Mouse (Mus musculus) midbrain, embryonic 12.5 days (tissue): Measurements from ENCODE around the gene Cbx8. TPM values are rescaled to one million over a fixed set of nuclear protein-coding genes. Genes with fewer than 3 reads are reported as not detected.

ENCODE experiments used
- ATAC-seq: fragments of 200-750 bp; cut with Nextera tagmentation; 2 replicates; pipeline ENCODE4 v1.8.0; 2017; ENCODE audit warnings: low read depth, moderate TSS enrichment, moderate library complexity; ENCODE audit not compliant: low FRiP score
- H3K27ac ChIP-seq: fragments of 300-500 bp; sonication (generic); replicated peaks from 2 replicates; pipeline ENCODE4 v1.5.1; 2016; ENCODE audit warnings: mild to moderate bottlenecking
- H3K27me3 ChIP-seq: fragments of 300-500 bp; sonication (generic); 2 replicates; pipeline ENCODE4 v1.6.1; 2016; ENCODE audit warnings: mild to moderate bottlenecking
- H3K36me3 ChIP-seq: fragments of 300-500 bp; sonication (generic); 2 replicates; pipeline ENCODE4 v1.6.1; 2016
- H3K4me1 ChIP-seq: fragments of 300-500 bp; sonication (generic); 2 replicates; pipeline ENCODE4 v1.6.1; 2016
- H3K4me2 ChIP-seq: fragments of 300-500 bp; sonication (generic); replicated peaks from 2 replicates; pipeline ENCODE4 v1.6.1; 2016; ENCODE audit warnings: mild to moderate bottlenecking, moderate library complexity
- H3K4me3 ChIP-seq: fragments of 300-500 bp; sonication (generic); 2 replicates; pipeline ENCODE4 v1.5.1; 2016; ENCODE audit warnings: mild to moderate bottlenecking
- H3K9ac ChIP-seq: fragments of 300-500 bp; sonication (generic); replicated peaks from 2 replicates; pipeline ENCODE4 v1.6.1; 2016; ENCODE audit warnings: mild to moderate bottlenecking, moderate library complexity
- H3K9me3 ChIP-seq: fragments of 300-500 bp; sonication (generic); 2 replicates; pipeline ENCODE4 v1.6.1; 2016; ENCODE audit warnings: mild to moderate bottlenecking
- WGBS: fragments of 180-500 bp; shearing (Covaris S2); methylation state at CpG from one replicate; pipeline ENCODE4 v1.1.7; 2016; 5-methylcytosine and 5-hydroxymethylcytosine counted together
- polyA plus RNA-seq: library from polyadenylated mRNA; unstranded; fragments of >200 nt; fragmentation: Nextera tagmentation; extraction: Ambion mirVana; gene quantifications from 2 replicates; pipeline ENCODE4 v1.2.1, GENCODE M21; 2016

Gene Cbx8
- polyA plus RNA-seq, 1 experiment from 2014 or later, result 15.1 TPM

DNA sequence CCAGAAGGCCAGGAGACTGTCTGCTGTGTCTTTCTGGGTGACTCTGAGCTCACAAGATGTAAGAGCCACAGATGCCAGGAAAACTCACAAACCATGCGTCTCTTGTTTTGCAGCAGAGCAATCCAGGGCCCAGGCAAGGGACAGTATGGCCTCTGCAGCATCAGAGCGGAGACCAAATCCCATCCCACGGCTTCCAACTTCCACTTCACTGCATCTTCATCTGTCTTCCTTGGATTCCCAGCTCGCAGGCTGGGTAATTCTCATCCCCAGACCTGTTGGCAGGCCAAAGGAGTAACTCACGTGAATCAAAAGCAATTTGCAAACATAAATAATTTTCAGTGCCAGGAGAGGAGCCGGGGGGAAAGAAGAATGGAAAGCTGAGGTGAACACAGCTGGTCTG lies 32.2 kb upstream of the Cbx8 start:
- no peak for ATAC-seq
- peaks cover 6% of the 10 kb centered on the region for H3K4me1 ChIP-seq
- 64% methylated on average over 6 of the region's 6 CpGs for WGBS
- peaks cover 30% of the 10 kb centered on the region for H3K27me3 ChIP-seq
- no peaks in the 10 kb centered on the region for H3K9me3 ChIP-seq
- H3K27ac ChIP-seq, result no peak overlapping the region
- no peak overlapping the region for H3K4me2 ChIP-seq
- no peak overlapping the region for H3K4me3 ChIP-seq
- no peak overlapping the region for H3K9ac ChIP-seq
- no peaks in the 10 kb centered on the region for H3K36me3 ChIP-seq

DNA sequence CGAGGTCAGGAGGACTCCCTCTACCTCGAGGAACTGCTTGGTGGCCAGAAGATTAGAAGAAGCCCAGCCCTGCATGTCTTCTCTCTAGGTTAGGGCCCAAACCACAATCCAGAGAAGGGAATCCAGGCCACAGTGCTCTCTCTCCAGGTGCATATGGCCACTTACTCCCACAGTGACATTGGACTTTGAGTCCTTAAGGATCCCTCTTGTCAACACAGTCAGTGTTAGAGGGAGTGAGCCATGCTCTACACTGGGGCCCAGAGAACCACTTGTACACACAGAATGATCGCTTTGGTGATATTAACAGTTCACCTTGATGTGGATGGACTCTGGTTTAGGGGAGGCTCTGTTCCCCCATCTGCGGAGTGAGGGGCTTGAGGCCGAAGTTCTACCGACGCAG lies 31.5 kb upstream of the Cbx8 start:
- no peaks in the 10 kb centered on the region for H3K36me3 ChIP-seq
- H3K4me3 ChIP-seq, result no peak overlapping the region
- 0 out of 2 replicates have a peak, but pooled peaks cover 3% of the 10 kb centered on the region for H3K4me1 ChIP-seq
- no peaks in the 10 kb centered on the region for H3K9me3 ChIP-seq
- ATAC-seq, result no peak
- WGBS, result 83% methylated on average over 7 of the region's 7 CpGs
- H3K27ac ChIP-seq, result no peak overlapping the region
- H3K4me2 ChIP-seq, result no peak overlapping the region
- H3K9ac ChIP-seq, result no peak overlapping the region; the same call in 1 of the 2 replicates
- H3K27me3 ChIP-seq, result peaks cover 30% of the 10 kb centered on the region

DNA sequence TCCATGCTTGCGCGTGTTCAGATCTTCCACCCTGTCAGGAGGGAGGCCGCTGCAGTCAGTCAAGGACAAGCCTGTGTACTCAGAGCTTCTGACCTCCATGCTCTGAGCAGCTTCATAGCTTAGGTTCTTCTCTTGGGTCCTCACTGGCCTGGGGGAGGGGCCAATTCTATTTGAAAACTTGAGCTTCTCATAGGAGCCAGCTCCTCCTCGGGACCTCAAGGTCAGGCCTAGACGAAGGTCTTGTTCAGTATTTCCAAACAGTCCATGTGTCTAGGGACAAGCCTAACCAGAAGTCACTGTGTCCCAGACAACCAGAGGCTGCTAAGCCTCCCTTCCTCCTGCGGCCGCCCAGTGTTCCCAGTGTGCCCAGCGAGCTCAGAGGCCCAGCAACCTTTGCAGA lies 26.1 kb upstream of the Cbx8 start:
- no peak overlapping the region for H3K9ac ChIP-seq
- no peak overlapping the region for H3K4me2 ChIP-seq
- H3K36me3 ChIP-seq, result no peaks in the 10 kb centered on the region
- no peak for ATAC-seq
- H3K27me3 ChIP-seq, result peaks cover 41% of the 10 kb centered on the region
- no peak overlapping the region for H3K4me3 ChIP-seq
- H3K27ac ChIP-seq, result no peak overlapping the region
- no peaks in the 10 kb centered on the region for H3K9me3 ChIP-seq
- H3K4me1 ChIP-seq, result 0 out of 2 replicates have a peak, but pooled peaks cover 2% of the 10 kb centered on the region
- 66% methylated on average over 8 of the region's 8 CpGs for WGBS

DNA sequence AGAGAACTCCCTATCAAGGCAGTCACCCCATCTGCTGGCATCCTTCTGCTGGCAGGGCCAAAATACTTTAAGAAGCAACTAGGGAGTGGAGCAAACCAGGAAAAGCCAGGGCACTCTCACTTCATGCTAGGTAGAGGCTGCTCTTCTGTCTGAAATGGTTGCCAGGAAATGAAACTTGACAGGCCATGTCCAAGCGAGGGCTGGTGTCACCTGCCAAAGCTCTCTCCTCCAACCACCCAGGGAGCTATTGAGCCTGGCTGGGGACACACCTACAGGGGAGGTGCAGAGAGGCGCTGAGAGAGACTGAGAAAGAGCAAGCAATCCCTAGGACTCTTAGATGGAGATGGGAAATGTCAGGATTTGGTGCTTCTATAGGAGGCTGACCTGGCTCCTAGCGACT lies 18.5 kb upstream of the Cbx8 start:
- Histone ChIP-seq H3K4me2 (no peak overlapping the region), H3K27ac (no peak overlapping the region), H3K9me3 (no peaks in the 10 kb centered on the region), H3K4me3 (no peak overlapping the region), H3K27me3 (peaks cover 91% of the 10 kb centered on the region), H3K4me1 (peaks cover 41% of the 10 kb centered on the region), H3K9ac (no peak overlapping the region), H3K36me3 (no peaks in the 10 kb centered on the region)
- WGBS, result 7% methylated on average over 3 of the region's 3 CpGs
- ATAC-seq, result no peak

DNA sequence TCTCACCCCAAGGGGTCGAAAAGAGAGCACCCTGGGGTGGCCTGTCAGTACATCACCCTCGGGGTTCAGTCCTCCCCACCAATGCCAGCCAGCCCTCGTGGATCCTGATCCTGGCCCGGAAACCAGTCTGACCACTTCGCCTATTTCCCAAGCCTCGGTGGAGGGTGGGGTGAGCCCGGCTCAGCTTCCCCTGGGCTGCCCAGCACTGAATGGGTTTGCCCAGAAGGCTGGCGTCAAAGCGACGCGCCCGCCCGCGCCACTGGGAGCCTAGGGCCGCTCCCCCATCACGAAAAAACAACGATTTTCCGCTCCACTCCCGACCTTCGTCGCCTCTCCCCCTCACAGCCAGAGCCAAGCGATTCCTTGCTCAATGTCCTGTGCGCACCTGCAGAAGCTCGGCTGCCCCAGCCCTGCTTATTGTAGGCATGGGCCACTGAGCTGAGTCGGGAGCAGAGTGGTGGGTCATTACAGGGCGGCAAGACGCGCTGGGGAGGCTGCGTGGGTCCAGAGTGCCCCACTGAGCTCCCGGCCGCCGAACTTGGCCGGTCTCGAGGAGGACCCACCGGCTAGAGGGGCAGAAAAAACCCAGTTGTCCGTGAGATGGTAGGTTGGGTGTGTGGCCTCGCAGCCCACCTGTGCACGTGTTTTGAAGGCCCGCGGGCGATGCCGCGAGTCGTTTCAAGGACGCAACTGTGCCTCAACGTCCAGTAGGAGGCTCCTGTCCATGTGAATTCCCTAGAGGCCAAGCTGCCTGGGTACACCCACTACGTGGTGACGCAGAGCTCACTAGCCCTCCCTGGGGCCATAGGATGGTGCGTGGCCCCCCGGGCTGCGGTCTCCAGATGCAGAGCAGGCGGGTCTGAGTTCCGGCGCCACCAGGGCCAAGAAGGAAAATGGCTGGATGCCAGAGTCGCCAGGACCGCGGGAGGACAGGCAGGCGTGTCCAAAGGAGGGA lies 17.5 kb upstream of the Cbx8 start:
- H3K27me3 ChIP-seq, result peaks cover 92% of the 10 kb centered on the region
- H3K9ac ChIP-seq, result peak overlapping the region; percentile 29; the same call in 1 of the 2 replicates
- H3K9me3 ChIP-seq, result no peaks in the 10 kb centered on the region
- peak overlapping the region; percentile 22 for H3K4me3 ChIP-seq
- H3K4me1 ChIP-seq, result peaks cover 51% of the 10 kb centered on the region
- no peak overlapping the region for H3K27ac ChIP-seq
- WGBS, result 3% methylated on average over 58 of the region's 58 CpGs
- no peak for ATAC-seq
- H3K4me2 ChIP-seq, result peak overlapping the region; percentile 38
- no peaks in the 10 kb centered on the region for H3K36me3 ChIP-seq

DNA sequence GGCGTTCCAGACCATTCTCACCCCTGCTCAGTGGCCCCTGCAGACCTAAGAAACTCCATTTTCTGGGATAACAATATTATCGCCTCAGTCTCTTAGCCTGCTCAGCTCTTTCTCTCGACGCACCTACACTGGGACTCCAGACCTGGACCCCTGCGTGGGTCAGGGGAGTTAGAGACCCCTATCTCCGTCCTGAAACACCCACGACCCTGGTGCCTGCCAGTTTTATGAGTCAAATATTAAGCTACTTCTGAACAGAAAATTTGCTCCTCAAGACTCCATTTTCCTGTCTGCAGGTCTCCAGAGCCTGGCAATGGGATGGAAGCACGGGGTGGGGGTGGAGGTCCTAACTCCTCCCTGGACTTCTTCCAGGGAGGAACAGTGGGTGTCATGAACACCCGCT lies 16.5 kb upstream of the Cbx8 start:
- peak overlapping the region; percentile 61 for H3K4me3 ChIP-seq

DNA sequence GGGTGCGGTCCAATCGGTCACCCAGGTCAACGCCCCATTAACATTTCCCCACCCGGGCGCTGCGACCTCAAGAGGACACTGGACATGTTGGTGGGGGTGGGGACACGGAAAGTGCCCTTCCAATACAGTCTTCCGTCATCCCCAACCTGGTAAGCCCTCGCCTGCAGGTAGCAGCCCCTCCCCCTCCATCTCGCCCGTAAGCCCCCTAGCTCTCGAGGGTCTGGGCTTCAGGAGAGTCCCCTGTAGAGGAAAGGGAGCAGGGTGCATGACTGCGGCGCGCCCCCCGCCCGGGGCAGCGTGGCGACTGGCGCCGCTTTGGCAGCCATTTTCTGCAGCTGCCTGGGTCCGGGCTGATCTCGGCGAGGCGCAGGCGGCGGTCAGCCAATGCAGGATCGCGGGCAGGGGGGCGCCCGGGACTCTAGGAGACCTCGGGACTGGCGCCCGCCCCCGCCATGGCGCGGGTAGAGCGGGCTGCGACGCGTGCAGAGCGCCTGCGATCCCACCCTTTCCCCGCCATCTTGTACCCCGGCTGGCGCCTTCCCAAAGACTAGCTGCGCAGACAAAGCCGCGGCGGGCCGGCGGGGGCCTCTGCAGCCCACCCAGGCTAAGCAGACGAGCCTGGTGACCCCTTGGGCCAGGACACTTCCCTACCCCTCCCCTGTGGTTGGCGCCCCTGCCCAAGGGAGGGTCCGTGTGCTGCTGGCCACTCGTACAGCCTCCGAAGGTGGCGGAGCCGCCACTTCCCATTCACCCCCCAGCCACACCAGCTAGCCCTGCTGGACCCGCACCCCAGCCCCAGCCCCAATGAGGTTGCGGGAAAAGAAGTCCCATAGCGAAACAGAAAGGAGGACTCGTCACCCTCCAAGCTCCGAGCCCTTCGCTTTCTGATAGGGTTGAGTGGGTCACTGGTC lies 15.8 kb upstream of the Cbx8 start:
- peak; percentile 17; the same call in 1 of the 2 replicates for ATAC-seq
- under 1% methylated on average over 61 of the region's 65 CpGs for WGBS

More for the DNA sequence above, 16.5 kb upstream of the Cbx8 start:
- ATAC-seq, result no peak
- peaks cover 60% of the 10 kb centered on the region for H3K4me1 ChIP-seq
- H3K9ac ChIP-seq, result peak overlapping the region; percentile 94; the same call in 1 of the 2 replicates
- H3K36me3 ChIP-seq, result no peaks in the 10 kb centered on the region
- WGBS, result 2% methylated on average over 9 of the region's 9 CpGs
- peak overlapping the region; percentile 97 for H3K4me2 ChIP-seq
- 0 out of 2 replicates have a peak overlapping the region, but pooled peaks have one; percentile 80 for H3K27ac ChIP-seq
- H3K27me3 ChIP-seq, result peaks cover 94% of the 10 kb centered on the region
- H3K9me3 ChIP-seq, result no peaks in the 10 kb centered on the region

DNA sequence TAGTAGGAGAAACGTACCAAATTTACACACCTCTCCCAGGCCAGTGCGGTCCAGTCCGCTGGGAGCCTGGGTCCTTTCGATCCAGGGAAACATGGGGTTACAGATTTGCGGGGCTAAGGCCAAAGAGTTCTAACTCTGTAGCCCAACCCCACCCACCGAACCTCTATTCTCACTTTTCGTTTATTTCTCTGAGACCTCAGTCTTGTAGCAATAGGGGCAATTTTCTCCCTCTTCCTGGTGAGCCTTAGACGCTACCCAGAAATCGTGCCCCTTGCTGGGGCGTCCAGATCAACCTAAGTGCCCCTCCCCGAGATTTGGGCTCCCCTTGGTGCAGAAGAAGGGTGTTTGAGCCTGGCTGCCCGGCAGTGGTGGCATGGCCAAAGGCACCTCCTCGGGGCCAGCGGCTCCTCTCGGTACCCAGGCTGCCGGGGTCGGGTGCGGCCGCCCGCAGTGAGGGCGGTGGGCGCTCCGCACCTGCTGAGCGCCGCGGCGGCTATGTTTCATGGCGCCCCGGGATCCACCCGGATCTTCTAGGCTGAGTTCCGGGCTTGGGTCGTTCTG lies 14.9 kb upstream of the Cbx8 start:
- Histone ChIP-seq H3K27ac (no peak overlapping the region), H3K9ac (peak overlapping the region; percentile 35; the same call in 1 of the 2 replicates), H3K4me1 (peaks cover 67% of the 10 kb centered on the region), H3K36me3 (no peaks in the 10 kb centered on the region), H3K4me3 (peak overlapping the region; percentile 61), H3K9me3 (no peaks in the 10 kb centered on the region), H3K4me2 (peak overlapping the region; percentile 97), H3K27me3 (peaks cover 94% of the 10 kb centered on the region)
- 2% methylated on average over 31 of the region's 32 CpGs for WGBS
- ATAC-seq, result no peak

More for the DNA sequence above, 15.8 kb upstream of the Cbx8 start:
- Histone ChIP-seq H3K9ac (peak overlapping the region; percentile 94), H3K9me3 (no peaks in the 10 kb centered on the region), H3K27me3 (peaks cover 94% of the 10 kb centered on the region), H3K36me3 (no peaks in the 10 kb centered on the region), H3K4me3 (peak overlapping the region; percentile 61), H3K4me2 (peak overlapping the region; percentile 97), H3K4me1 (peaks cover 67% of the 10 kb centered on the region), H3K27ac (peak overlapping the region; percentile 80)

DNA sequence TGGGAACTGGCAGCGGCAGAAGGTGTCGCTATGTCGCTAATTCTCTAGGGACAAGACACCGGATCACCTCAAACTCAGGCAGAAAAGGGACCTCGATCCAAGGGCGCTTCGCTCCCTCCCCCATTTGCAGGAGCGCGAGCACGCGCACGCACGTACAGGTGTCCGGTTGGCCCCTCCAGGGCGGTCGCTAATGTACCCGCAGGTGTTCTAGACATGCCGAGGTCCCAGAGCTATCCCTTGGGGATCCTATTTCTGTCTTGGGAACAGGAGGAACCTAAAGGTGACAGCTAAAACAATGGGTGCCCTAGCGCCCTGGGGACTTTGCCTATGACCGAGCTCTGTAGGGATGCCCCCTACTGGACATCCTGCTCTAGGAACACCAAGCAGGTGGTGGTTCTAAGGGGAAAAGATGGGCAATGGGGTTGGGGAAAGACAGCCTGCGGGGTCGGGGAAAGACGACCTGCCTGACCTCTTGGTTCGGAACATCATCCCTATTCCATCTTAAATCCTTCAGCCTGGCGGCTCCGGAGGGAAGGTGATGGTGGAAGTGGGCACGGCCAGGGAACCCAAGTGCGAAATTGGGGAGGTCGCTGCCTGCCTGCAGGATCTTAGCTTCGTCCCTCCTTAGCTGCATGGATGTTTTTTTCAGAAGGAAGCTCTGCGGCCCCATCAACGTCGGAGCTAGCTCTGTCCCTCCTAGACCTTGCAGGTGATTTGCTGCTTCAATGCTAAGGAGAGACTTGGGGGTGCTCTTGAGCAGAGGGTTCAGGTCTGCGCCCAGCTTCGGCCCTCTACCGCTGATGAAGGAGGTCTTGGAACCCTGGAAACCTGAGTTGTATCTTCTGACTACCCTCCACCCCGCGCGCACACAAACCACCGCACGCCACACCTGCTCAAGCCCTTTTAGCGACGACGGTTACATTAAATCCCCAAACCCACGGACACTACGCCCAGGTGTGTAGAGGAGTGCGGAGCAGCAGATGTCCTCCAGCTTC lies 13.9 kb upstream of the Cbx8 start:
- Histone ChIP-seq H3K9ac (peak overlapping the region; percentile 63), H3K4me1 (peaks cover 67% of the 10 kb centered on the region)

DNA sequence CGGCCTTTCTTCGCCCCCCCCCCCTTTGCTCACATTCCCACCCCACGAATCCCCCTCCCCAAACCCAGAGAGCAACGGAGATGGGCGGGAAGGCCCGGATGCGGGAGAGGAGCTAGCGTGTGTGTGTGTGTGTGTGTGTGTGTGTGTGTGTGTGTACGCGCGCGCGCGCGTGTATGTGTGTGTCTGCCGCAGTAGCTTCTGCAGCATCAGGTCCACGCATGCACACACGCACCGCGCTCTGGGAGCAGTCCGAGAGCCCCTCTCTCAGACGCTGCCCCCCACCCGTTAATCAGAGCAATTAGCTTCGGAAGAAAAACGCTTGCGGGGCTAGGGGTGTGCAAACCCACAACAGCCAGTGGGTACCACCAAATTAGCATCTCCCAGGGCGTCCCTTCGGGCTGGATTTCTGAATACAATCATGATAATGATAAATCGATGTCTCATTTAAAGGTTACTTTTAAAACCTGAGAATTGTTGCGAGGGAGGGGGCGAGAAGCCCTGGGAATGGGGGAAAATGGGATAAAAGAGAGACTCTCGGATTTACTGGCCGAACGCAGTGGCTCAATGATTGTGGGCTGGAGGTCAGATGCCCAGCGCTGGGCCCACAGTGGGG lies 13.1 kb upstream of the Cbx8 start:
- Histone ChIP-seq H3K27ac (peak overlapping the region; percentile 88), H3K9me3 (no peaks in the 10 kb centered on the region), H3K4me1 (peaks cover 65% of the 10 kb centered on the region), H3K4me3 (peak overlapping the region; percentile 36), H3K4me2 (peak overlapping the region; percentile 69), H3K36me3 (no peaks in the 10 kb centered on the region), H3K27me3 (peaks cover 94% of the 10 kb centered on the region), H3K9ac (peak overlapping the region; percentile 63)
- 1% methylated on average over 33 of the region's 35 CpGs for WGBS
- peak; percentile 21; the same call in 1 of the 2 replicates for ATAC-seq

More for the DNA sequence above, 13.9 kb upstream of the Cbx8 start:
- Histone ChIP-seq H3K36me3 (no peaks in the 10 kb centered on the region), H3K4me3 (peak overlapping the region; percentile 61), H3K27me3 (peaks cover 94% of the 10 kb centered on the region), H3K27ac (peak overlapping the region; percentile 88), H3K9me3 (no peaks in the 10 kb centered on the region), H3K4me2 (peak overlapping the region; percentile 69)
- no peak for ATAC-seq
- WGBS, result 3% methylated on average over 47 of the region's 47 CpGs
